Mouse (Mus musculus): ENCODE measurements at regions not wholly inside any gene's neighbourhood (a gene's known extent, or its start where the extent isn't known, plus 50 kb on each side); places are given as distances from the start of the nearest gene placed in this dataset.

DNA sequence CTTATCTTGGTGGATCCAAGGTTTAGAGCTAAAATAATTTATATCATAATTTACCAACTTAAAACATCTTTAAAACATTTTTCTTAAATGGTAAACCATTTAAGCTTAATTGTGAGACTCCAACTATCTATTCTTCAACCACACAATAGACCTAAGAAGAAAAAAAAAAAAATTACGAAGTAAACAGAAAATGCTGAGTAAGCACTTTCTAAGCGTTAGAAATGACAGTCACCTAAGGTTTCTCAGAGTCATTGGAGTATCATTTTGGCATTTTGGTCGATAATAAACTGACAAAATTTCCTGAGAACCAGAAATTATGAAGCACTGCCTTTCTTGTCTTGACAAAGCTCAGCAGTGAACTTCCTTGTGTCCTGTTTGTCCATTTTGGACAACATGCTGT, 1323.7 kb upstream of the Pcdh7 start:
- DNase-seq (ENCODE audit: low spot score), result no peak

DNA sequence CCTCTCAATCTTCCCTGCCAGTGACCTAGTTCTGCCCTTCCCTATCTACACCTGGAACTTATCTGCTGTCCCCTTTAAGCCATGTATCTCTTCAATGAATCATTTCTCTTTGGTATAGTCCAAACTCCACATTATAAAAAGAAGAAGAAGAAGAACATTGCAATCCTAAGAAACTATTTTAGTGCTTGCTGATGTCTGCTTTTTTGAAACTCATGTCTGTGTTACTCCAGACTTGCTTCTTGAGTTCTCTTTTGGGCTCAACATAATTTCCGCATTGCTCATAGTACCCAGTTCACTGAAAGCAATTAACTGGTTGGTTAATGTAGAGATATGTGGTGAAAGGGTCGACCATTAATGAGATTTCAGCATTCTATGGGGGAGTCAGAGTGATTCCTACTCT, 1282.8 kb upstream of the Pcdh7 start:
- DNase-seq (ENCODE audit: low spot score), result peak; percentile 2

DNA sequence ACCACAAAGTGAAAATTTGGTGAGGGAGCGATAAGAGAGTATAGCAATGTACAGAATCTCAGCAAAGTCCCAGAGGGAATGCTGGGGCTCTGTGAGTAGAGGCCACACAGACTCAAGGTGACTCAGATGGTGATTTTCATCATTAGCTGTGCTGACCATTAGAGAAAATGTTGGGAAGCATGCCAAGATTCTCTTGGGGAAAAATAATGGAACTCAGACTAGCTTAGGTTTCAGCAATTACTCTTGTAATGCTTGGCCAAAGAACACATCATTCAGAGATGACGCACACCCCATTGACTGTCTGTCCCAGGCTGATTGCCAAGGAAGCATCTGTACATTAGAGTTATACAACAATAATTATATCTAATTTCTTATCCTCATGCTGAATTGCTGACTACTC, 1277.3 kb upstream of the Pcdh7 start:
- DNase-seq (ENCODE audit: low spot score), result no peak

DNA sequence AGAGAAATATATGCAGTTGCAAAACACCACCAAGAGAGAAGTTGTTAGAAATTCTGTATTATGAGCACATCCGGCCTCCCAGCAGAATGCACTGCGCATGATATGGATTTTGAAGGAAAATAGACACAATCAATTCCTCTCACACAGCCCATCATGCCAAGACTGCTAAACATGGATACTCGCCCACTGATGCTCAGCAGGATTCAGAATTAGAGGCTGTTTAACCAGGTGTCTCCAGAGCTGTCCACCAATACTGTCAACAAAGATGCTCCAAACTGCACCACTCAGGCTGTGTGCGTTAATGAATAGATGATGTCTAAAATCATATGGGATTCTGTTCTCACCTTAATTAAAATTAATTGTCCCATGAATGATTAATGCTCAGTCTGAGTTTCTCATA, 1230.0 kb upstream of the Pcdh7 start:
- no peak for DNase-seq (ENCODE audit: low spot score)
